Mouse (Mus musculus) fibroblast of lung, adult 2 months (primary cell): ENCODE data around the gene Bhlhe40.
A peak's percentile ranks its signal among the peaks of the same experiment; 100 is the strongest.

Source experiments
- DNase-seq: peaks from one replicate; pipeline ENCODE4 v3.0.0-alpha.2; 2011; ENCODE audit warnings: low read depth

Bhlhe40 gene

GRCm38 (mm10) chr6:108694965-108695724, 34.7 kb downstream of the Bhlhe40 start:
- DNase-seq = no peak

DNA sequence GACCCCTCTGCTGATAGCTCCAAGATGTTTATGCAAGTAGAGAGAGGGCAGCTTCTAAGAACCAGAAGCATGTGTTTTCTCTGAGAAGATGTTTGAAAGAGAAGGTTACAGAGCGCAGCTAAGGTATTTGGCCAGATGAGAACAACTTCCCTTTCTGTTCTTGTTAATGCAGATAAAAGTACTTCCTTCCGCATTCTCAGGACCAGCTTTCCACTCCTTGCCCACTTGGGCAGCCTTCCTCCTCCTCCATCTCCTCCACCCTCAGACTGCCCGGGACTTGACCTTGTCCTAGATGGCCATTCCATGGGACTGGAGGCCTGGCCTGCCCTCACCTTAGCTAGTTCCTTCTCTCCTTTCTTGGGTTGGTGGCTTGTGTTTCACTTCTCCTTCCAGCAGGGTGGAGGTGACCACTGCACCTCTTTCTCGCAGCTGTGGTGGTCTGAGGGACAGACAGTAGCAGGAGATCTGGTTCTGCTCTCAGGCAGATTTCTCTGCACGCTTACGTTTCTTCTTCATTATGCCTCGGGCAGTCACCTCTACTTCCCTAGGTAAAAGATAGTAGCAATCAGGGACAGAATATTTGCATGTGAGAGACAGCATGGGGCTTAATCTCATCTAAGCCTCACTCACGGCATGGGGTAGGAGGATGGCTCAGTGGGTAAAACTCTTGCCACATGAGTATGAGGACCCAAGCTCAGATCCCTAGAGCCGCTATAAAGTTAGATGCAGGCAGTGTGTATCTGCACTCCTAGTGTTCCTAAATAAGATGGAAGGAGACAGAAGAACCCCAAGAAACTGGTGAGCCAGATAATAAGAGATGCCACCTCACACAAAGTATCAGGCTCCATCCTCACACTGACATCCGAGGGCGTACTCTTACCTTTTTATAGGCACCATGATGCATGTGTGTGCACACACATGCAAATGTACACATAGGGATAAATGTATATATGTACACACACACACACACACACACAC, 35.7 kb downstream of the Bhlhe40 start:
- DNase-seq = no peak

DNA sequence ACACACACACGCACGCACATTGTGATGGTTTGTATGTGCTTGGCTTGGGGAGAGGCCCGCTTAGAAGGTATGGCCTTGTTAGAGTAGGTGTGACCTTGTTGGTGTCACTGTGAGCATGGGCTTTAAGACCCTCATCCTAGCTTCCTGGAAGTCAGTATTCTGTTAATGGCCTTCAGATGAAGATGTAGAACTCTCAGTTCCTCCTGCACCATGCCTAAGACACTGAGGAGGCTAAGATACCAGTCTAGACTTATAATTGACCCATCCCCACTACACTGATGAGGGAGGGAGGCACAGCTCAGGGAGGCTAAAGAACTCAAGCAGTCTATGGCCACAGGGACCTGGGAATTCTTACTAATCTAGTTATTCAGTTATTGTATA, 36.4 kb downstream of the Bhlhe40 start:
- DNase-seq = no peak

GRCm38 (mm10) chr6:108697345-108697744, 36.9 kb downstream of the Bhlhe40 start:
- no peak for DNase-seq

DNA sequence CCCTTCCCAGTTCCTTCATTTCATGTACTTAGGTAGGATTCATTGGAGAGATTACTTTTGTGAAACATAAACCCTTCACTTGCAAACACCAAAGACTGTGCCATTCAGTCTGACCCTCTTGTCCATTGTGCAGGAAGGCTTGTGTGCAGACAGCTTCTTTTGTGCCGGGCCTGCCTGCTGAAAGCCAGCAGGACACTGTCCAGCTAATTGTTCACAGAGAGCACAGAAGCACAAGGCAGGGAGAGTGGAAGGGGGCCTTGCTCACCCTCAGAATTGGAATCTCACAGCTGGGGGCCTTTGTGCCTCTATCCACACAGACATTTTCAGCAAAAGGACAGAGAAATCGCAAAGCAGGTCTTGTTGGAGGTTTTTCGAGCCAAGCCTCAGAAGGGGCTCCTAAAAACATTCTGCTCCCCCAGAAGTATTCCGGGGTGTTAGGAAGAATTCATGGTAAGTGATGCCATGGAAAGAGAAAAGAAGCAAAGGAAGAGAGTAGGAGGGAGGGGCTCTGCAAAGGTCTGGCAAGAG, 38.0 kb downstream of the Bhlhe40 start:
- no peak for DNase-seq

DNA sequence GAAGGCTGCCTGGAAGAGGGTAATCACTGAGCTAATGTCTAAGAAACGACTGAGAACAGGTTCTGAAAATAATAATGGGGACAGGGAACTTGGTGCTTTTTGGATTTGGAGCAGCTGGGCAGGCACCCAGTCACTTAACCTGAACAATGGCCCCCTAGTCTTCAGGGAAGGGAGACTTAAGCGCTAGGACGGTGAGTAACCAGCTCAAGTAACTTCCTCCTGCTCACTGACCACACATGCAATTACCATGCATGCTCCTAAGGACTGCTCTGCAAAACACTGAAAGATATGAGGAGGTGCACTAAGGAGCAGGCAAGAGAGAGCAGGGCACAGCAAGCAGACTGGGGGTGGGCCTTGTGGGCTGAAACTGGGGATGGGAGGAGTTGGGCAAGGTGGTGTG, 39.2 kb downstream of the Bhlhe40 start:
- no peak for DNase-seq

DNA sequence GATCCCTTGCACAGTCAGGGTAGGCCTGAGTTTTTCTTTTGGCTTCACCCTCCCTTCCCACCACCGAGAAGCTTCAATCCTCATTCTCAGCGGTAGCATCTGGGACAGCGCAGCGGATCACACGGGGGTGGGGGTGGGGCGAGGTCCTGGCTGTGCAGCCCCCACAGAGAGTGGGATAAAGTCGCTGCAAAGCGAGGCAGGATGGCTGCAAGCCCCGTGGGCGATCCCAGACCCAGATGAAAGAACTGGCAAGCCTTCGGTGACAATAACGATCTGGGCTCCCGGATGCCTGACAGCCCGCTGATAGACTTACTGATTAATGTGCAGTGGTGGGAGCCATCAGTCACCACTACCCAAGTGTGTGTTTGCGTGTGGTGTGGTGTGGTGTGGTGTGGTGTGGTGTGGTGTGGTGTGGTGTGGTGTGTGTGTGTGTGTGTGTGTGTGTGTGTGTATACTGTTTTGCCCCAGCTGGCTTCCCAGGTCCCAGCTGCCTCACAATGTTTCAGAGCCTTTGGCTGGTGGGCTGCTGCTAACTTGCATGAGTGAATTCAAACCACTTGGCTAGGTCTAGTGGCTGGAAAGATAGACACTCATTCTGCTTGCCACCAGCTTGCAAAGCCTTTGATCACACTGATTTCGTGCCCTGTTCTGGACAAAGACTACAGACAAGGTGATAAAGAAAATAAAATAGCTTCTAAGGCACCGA, 40.4 kb downstream of the Bhlhe40 start:
- DNase-seq = no peak

DNA sequence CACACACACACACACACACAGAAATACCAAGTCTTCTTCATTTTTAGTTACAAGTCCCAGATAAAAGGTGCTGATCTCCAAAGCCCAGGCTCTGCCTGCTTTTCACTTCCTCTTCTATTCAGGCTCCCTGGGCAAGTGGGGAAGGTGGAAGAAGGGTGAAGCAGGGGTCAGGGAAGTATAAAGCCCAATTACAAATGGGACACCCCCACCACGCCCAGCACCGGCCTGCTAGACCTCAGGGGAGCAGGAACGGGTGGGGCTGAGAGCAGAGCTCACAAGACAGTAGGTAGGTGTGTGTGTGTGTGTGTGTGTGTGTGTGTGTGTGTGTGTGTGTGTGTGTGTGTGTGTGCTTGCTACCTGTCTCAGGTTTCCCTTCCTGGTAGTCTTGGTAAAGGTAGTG, 42.2 kb downstream of the Bhlhe40 start:
- no peak for DNase-seq

DNA sequence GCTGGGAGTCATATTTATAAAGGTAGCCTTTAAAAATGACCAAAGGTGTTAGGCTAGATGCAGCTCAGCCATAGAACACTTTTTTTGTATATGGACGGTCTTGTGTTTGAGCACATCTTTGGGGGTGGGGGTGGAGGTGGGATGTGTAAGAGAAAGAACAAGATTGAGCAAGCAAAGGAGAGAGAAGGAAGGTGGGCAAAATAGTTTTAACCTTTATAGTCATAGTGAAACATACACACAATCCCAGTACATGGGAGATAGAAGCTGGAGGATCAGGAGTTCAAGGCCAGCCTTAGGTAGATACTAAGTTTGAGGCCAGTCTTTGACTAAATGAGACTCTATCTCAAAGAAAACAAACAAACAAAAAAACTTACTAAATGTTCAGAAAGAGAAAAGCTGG, 42.7 kb downstream of the Bhlhe40 start:
- no peak for DNase-seq

- DNase-seq = no peak
These were observed 44.1 kb downstream of the Bhlhe40 start for GRCm38 (mm10) chr6:108704316-108705080.

DNA sequence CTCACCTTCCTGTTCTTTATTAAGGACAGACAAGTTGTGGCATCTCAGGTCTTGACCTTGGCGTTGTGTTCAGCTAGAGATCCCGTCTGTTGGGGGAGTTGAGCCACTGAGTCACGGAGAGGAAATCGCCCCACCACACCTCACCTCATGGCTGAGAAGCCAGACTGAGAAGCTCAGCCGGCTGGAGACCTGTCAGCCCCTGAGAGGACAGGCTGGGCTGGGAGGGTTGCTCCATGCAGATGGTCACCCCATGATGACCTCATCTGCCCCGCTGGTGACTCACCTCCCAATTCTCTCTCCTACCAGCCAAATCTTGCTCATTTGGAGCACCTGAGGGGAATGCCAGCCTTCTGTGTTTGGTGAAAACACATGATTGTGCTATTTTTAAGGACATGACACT, 45.5 kb downstream of the Bhlhe40 start:
- peak; percentile 58 for DNase-seq

DNA sequence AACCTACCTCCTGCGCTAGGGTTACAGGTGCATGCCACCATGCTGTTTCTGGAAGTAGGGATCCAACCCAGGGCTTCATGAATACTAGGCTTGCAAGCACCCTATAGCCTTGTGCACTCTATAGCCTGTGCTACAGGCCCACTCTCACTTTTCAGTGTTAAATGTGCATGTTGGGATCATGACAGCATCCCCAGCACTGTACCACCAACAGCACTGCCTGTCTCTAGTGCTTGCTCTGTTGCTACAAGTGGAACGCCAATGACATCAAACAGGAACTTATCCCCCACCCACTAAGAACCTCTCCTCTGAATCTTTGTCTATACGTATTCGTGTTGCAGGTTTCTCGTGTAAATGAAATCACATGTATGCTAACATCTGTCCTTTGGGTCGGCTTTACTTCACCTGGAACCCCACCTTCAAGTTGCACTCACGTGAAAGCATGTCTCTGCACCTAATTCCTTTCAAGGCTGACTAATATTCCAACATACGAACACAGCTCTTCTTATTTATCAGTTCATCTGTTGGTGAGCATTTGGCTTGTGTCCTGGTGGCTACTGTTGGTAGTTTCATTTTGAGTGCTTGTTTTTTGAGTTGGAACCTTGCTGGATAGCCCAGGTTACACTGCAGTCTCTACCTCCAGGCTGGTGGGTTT, 46.7 kb downstream of the Bhlhe40 start:
- no peak for DNase-seq

DNA sequence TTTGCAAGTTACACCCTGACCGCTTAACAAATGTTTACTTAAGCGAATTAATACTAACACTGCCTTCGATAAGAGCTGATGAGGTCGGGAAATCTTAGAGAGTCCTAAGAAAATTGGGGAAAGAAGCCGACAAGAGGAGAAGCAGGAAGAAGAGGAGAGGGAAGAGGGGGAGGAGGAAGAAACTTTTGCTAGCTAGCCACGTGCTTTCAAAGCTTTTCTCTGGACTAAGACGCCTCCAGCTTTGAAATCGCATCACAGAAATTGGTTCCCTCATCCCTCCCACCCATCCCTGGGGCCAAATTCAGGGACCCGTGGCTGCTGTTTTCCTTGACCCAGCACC, 48.7 kb downstream of the Bhlhe40 start:
- DNase-seq = no peak

GRCm38 (mm10) chr6:108709471-108710231, 49.2 kb downstream of the Bhlhe40 start:
- peak; percentile 92 for DNase-seq

DNA sequence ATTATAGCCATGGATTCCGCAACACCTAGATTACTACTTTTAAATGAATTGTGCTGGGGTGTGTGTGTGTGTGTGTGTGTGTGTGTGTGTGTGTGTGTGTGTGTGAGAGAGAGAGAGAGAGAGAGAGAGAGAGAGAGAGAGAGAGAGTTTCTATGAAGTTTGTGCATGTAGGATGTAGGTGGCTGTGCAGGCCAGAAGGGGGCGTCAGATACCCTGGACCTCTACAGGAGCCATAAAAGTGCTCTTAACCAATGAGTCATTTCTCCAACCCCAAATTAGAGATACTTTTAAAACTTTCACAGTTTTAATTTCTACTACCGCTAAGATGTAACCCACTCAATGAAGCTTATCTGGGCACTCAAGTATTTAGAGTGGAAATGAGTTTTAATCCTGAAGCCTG, 50.2 kb downstream of the Bhlhe40 start:
- no peak for DNase-seq

- no peak for DNase-seq
These were observed 50.9 kb downstream of the Bhlhe40 start for GRCm38 (mm10) chr6:108711192-108711964.

DNA sequence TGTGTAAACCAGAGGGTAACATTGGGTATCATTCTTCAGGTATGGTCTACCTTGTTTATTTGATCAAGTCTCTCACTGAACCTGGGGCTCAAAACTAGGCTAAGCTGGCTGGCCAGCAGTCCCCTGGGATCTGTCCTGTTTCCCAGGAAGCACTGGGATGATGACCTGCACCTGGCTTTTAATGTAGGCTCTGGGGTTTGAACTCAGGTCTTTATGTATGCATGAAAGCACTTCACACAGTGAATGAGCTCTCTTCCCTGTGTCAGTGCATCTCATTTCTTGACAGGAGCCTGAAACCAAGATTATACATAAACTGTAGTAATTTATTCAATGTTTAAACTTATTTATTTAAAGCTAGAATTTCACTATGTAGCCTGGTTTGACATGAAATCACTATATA, 51.7 kb downstream of the Bhlhe40 start:
- DNase-seq = no peak

GRCm38 (mm10) chr6:108713175-108713974, 52.9 kb downstream of the Bhlhe40 start:
- DNase-seq = no peak
